Mouse (Mus musculus): ENCODE results near the gene Lsmem1. TPM values are rescaled to one million over a fixed set of nuclear protein-coding genes. Genes with fewer than 3 reads are reported as not detected.

Gene Lsmem1
- 26.3 and 31.2 TPM in 2 replicates for polyA plus RNA-seq (2015; fragmentation: Nextera tagmentation; extraction: Ambion mirVana)

DNA sequence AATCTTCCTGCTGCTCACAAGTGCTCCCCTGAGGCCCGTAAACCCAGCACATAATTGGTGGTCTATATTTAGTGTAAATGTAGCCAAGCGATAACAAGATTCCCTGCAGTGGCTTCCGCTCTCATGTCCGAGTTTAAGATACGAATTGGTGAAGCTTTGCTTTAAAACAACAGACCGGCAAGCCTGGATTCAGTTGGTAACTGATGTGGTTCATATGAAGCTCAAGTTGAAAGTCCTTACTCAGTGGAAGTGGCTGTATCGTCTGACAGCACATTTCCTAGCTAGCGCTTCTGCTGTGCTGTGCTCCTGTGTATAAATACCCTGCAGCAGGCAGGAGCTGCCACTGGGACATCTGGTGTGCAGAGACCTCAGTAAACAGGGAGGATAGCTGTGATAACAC lies at the start of gene Lsmem1:
Gene Lsmem1 (minus strand): TSS at position 189 of the 400 bp plus-strand sequence.
- H3K27ac ChIP-seq, result peak within 1 kb of the TSS; percentile 88
- 36% methylated on average over 8 of the region's 8 CpGs for WGBS
- H3K36me3 ChIP-seq, result peaks cover 21% of the 10 kb centered on the region
- peak within 1 kb of the TSS; percentile 58 for H3K4me2 ChIP-seq
- peak within 1 kb of the TSS; percentile 47 for H3K9ac ChIP-seq
- H3K4me3 ChIP-seq, result peak within 1 kb of the TSS; percentile 47
- peaks cover 6% of the 10 kb centered on the region; the same call in 1 of the 2 replicates for H3K4me1 ChIP-seq (replicated peaks)
- H3K27me3 ChIP-seq, result no peaks in the 10 kb centered on the region
- no peaks in the 10 kb centered on the region for H3K9me3 ChIP-seq (replicated peaks)
- 0 out of 2 replicates have a peak, but pooled peaks have one; percentile 63 for ATAC-seq (replicated peaks; ENCODE audit: insufficient number of reproducible peaks, insufficient read depth, low FRiP score, low read depth)

DNA sequence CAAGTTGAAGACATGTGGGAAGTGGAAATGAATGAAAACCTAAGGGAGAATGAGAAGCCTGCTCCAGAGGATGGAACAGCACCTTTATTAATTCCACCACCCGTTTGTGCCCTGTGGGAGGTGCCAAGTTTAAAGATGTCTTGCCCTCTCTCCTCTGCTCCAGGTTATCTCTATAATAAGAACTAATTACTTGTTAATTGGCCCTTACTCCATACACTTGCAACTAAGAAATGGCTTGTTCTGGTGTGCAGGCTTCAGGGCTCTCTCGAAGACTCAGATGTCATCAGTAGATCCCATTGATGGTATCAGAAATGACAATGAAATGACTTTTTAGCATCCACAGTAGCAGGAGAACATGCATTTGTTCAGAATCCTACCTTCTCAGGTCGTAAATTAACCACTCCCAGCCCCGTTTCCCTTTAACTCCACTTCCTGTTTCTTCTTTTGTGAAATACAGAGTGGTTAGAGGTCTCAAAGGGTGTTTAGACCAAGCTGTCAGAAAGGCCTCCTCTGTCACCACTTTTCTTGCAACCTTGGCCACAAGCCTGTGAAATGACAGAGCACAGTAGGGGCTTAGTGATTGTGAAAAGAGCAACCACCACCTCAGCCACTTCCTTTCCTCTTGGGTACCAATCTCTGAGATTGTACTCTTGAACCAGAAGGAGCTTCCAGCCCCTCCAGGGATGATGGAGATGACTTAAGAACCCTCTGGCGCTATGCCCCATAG lies 49.3 kb upstream of the Lsmem1 start, which contains the start of gene Ifrd1:
Gene Ifrd1 (minus strand): TSS at position 51 of the 727 bp plus-strand sequence.
- Histone ChIP-seq H3K27me3 (no peaks in the 10 kb centered on the region), H3K27ac (peak within 1 kb of the TSS; percentile 37; the same call in 1 of the 2 replicates), H3K4me1 (replicated peaks) (peaks cover 17% of the 10 kb centered on the region), H3K9ac (no peak within 1 kb of the TSS), H3K36me3 (no peaks in the 10 kb centered on the region), H3K9me3 (replicated peaks) (no peaks in the 10 kb centered on the region), H3K4me3 (no peak within 1 kb of the TSS), H3K4me2 (no peak within 1 kb of the TSS)
- ATAC-seq (replicated peaks; ENCODE audit: insufficient number of reproducible peaks, insufficient read depth, low FRiP score, low read depth), result no peak
- WGBS, result 72% methylated on average over 5 of the region's 5 CpGs

- ATAC-seq (replicated peaks; ENCODE audit: insufficient number of reproducible peaks, insufficient read depth, low FRiP score, low read depth), result peak; percentile 80; the same call in 1 of the 2 replicates
- H3K4me1 ChIP-seq (replicated peaks), result peaks cover 18% of the 10 kb centered on the region
- H3K4me2 ChIP-seq, result no peak overlapping the region
- peak overlapping the region; percentile 37; the same call in 1 of the 2 replicates for H3K27ac ChIP-seq
- H3K4me3 ChIP-seq, result no peak overlapping the region
- H3K9me3 ChIP-seq (replicated peaks), result no peaks in the 10 kb centered on the region
- no peak overlapping the region for H3K9ac ChIP-seq
- WGBS, result 50% methylated on average over 6 of the region's 6 CpGs
- no peaks in the 10 kb centered on the region for H3K36me3 ChIP-seq
- no peaks in the 10 kb centered on the region for H3K27me3 ChIP-seq
Measured at GRCm38 (mm10) chr12:40247976-40248375, 48.7 kb upstream of the Lsmem1 start.

DNA sequence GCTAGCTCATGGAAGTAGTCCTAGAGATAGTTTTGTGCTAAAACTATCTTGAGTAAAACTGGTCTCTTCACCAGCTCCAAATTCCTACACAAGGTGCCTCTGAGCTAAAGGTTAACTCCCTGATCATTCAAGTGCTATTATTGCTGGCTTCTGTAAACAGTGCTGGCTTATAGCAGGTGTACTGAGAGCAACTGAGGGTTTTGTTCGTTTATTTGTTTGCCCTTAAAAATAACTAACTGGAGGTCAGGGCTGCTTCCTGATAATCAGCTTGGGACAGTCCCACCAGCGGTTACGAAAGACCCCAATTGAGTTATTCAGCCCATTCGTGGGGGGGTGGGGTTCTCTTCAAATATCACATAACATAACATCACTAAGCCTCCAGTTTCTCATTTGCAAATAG lies 48.1 kb upstream of the Lsmem1 start:
- Histone ChIP-seq H3K27ac (no peak overlapping the region), H3K9ac (no peak overlapping the region), H3K4me3 (no peak overlapping the region), H3K36me3 (no peaks in the 10 kb centered on the region), H3K9me3 (replicated peaks) (no peaks in the 10 kb centered on the region), H3K4me2 (no peak overlapping the region), H3K27me3 (no peaks in the 10 kb centered on the region), H3K4me1 (replicated peaks) (peaks cover 18% of the 10 kb centered on the region)
- no peak for ATAC-seq (replicated peaks; ENCODE audit: insufficient number of reproducible peaks, insufficient read depth, low FRiP score, low read depth)
- WGBS, result 64% methylated on average over 4 of the region's 4 CpGs

DNA sequence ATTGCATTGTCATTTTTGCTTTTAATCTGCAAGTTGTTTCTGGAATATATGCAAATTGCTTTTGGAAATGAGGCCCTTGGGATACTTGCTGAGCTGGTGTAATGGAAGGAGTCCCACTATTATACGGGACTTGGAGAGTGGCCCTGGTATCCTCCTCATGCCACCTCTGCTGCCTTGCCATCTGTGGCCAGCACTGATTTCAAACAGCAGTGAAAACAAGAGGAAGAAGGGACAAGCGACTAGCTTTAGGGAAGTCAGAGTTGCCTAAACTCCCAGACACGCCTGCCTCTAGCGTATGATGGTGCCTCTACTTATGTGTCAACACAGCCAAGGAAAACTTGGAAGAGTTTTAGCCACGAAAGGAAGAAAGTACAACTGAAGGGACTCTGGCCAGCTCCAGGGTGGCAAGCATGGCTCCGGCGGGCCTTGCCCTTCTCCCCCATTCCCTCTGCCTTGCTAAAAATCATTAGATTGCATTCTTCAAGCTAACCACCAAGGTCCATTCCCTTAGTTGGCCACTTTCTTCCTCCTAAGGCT lies 46.2 kb upstream of the Lsmem1 start:
- H3K36me3 ChIP-seq, result no peaks in the 10 kb centered on the region
- 90% methylated on average over 7 of the region's 7 CpGs for WGBS
- H3K4me1 ChIP-seq (replicated peaks), result peaks cover 18% of the 10 kb centered on the region

GRCm38 (mm10) chr12:40244926-40245325 lies 45.6 kb upstream of the Lsmem1 start:
- no peaks in the 10 kb centered on the region for H3K36me3 ChIP-seq
- peaks cover 18% of the 10 kb centered on the region for H3K4me1 ChIP-seq (replicated peaks)
- H3K9me3 ChIP-seq (replicated peaks), result no peaks in the 10 kb centered on the region
- no peak overlapping the region for H3K4me3 ChIP-seq
- H3K27me3 ChIP-seq, result no peaks in the 10 kb centered on the region
- no peak for ATAC-seq (replicated peaks; ENCODE audit: insufficient number of reproducible peaks, insufficient read depth, low FRiP score, low read depth)
- H3K27ac ChIP-seq, result no peak overlapping the region
- H3K9ac ChIP-seq, result no peak overlapping the region
- 94% methylated on average over 5 of the region's 5 CpGs for WGBS
- no peak overlapping the region for H3K4me2 ChIP-seq

More for the DNA sequence above, 46.2 kb upstream of the Lsmem1 start:
- no peak overlapping the region for H3K4me2 ChIP-seq
- no peak for ATAC-seq (replicated peaks; ENCODE audit: insufficient number of reproducible peaks, insufficient read depth, low FRiP score, low read depth)
- H3K4me3 ChIP-seq, result no peak overlapping the region
- H3K27me3 ChIP-seq, result no peaks in the 10 kb centered on the region
- H3K27ac ChIP-seq, result no peak overlapping the region
- no peak overlapping the region for H3K9ac ChIP-seq
- H3K9me3 ChIP-seq (replicated peaks), result no peaks in the 10 kb centered on the region

DNA sequence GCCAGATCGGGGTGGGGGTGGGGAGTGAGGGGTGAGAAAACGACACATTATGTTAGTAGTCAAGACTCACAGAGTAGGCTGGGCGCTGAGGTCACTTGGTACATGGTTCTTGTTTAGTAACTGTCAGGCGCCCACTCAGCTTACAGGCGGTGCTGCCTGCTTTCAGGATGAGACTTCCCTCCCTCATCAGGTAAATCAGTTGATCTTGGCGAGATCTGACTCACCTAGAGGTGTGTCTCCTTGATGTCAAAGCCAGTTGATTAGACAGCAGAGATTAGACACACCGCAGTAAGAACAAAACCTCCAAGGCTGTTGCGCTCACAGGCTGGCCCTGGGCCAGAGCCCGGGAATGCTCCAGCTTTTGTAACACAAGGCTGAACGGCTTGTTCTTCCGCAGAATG lies 44.5 kb upstream of the Lsmem1 start:
- ATAC-seq (replicated peaks; ENCODE audit: insufficient number of reproducible peaks, insufficient read depth, low FRiP score, low read depth), result no peak
- Histone ChIP-seq H3K9ac (no peak overlapping the region), H3K27ac (no peak overlapping the region), H3K27me3 (no peaks in the 10 kb centered on the region), H3K4me1 (replicated peaks) (peaks cover 18% of the 10 kb centered on the region), H3K36me3 (no peaks in the 10 kb centered on the region), H3K9me3 (replicated peaks) (no peaks in the 10 kb centered on the region), H3K4me2 (peak overlapping the region; percentile 56), H3K4me3 (peak overlapping the region; percentile 29)
- WGBS, result 19% methylated on average over 11 of the region's 11 CpGs

- peaks cover 14% of the 10 kb centered on the region for H3K4me1 ChIP-seq (replicated peaks)
- WGBS, result 67% methylated on average over 4 of the region's 4 CpGs
- H3K27me3 ChIP-seq, result no peaks in the 10 kb centered on the region
- no peak overlapping the region for H3K4me2 ChIP-seq
- no peak overlapping the region for H3K4me3 ChIP-seq
- H3K27ac ChIP-seq, result no peak overlapping the region
- ATAC-seq (replicated peaks; ENCODE audit: insufficient number of reproducible peaks, insufficient read depth, low FRiP score, low read depth), result no peak
- no peaks in the 10 kb centered on the region for H3K36me3 ChIP-seq
- no peak overlapping the region for H3K9ac ChIP-seq
- H3K9me3 ChIP-seq (replicated peaks), result no peaks in the 10 kb centered on the region
Measured at GRCm38 (mm10) chr12:40243241-40243640, 44.0 kb upstream of the Lsmem1 start.

DNA sequence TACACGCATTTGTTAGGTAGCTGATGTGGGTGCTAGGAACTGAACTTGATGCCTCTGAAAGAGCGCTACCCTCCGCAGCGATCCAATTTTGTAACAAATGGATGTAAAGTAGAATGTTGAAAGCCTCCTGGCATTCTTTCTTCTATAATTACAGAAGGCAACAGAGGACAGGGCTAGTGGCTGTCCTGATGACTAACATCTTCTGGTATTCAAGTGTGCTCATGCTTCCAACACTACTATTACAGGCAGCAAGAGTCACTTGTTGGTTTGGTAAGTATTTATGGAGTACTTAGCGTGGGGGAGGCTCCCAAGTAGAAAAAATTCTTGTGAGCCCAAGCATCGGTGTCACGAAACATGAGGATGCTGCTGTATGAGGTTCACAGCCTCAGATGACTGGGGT lies 39.9 kb upstream of the Lsmem1 start:
- H3K4me1 ChIP-seq (replicated peaks), result peaks cover 5% of the 10 kb centered on the region; the same call in 1 of the 2 replicates
- ATAC-seq (replicated peaks; ENCODE audit: insufficient number of reproducible peaks, insufficient read depth, low FRiP score, low read depth), result no peak
- no peak overlapping the region for H3K9ac ChIP-seq
- H3K27me3 ChIP-seq, result no peaks in the 10 kb centered on the region
- H3K9me3 ChIP-seq (replicated peaks), result no peaks in the 10 kb centered on the region
- no peak overlapping the region for H3K4me2 ChIP-seq
- no peak overlapping the region for H3K4me3 ChIP-seq
- 83% methylated on average over 7 of the region's 7 CpGs for WGBS
- no peak overlapping the region for H3K27ac ChIP-seq
- H3K36me3 ChIP-seq, result no peaks in the 10 kb centered on the region

DNA sequence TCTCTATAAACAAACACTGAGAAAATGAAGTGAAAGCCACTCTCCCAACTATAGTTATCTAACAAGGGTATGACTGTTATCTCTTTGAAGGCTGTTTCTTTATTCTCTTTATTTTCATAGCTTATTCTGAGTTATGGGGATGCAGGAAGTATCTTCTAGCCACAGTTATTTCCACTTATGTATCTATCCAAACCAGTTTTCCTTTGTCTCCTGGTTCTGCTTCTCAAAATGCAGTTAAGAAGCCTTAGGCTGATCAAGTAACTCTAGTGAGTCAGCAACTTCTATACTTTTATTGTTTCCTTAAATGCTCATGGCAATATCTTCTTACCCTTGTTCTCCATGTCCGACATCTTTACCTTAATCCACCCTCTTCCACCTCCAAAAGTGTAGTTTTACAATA lies 32.9 kb upstream of the Lsmem1 start:
- no peak overlapping the region for H3K4me3 ChIP-seq
- H3K4me2 ChIP-seq, result no peak overlapping the region
- H3K36me3 ChIP-seq, result no peaks in the 10 kb centered on the region
- no peak overlapping the region for H3K27ac ChIP-seq
- no peaks in the 10 kb centered on the region for H3K4me1 ChIP-seq (replicated peaks)
- no peaks in the 10 kb centered on the region for H3K27me3 ChIP-seq
- WGBS, result 79% methylated on average over 1 of the region's 1 CpGs
- no peaks in the 10 kb centered on the region for H3K9me3 ChIP-seq (replicated peaks)
- ATAC-seq (replicated peaks; ENCODE audit: insufficient number of reproducible peaks, insufficient read depth, low FRiP score, low read depth), result no peak
- H3K9ac ChIP-seq, result no peak overlapping the region

DNA sequence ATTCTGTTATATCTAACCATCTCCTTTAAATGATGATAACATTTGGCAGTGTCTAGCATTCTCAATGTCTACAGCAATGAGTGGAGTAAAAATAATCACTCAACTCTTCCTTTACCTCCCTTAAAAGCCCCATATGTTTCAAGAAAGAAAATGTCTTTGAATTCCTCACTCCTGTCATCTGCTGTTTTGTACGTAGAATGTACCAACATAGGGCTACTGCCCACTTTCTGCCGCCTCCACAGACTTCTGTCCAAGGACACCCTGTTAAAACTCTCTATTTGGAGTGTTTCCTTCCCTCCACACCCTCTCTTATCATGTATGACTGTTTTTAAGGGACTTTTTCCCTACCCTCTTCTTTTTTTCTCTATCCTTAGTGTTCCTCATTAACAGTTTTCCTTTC lies 32.3 kb upstream of the Lsmem1 start:
- 77% methylated on average over 2 of the region's 2 CpGs for WGBS
- ATAC-seq (replicated peaks; ENCODE audit: insufficient number of reproducible peaks, insufficient read depth, low FRiP score, low read depth), result no peak
- no peak overlapping the region for H3K4me2 ChIP-seq

More for the DNA sequence above, 32.3 kb upstream of the Lsmem1 start:
- Histone ChIP-seq H3K9ac (no peak overlapping the region), H3K36me3 (no peaks in the 10 kb centered on the region), H3K27me3 (no peaks in the 10 kb centered on the region), H3K27ac (no peak overlapping the region), H3K4me1 (replicated peaks) (no peaks in the 10 kb centered on the region), H3K4me3 (no peak overlapping the region), H3K9me3 (replicated peaks) (no peaks in the 10 kb centered on the region)
